Mouse (Mus musculus): Measurements from ENCODE around the gene Hoxc4.

The Hoxc4 gene

GRCm38 (mm10) chr15:103038701-103039480 lies 20.2 kb downstream of the Hoxc4 start:
- DNase-seq (ENCODE audit: low read depth), result no peak

DNA sequence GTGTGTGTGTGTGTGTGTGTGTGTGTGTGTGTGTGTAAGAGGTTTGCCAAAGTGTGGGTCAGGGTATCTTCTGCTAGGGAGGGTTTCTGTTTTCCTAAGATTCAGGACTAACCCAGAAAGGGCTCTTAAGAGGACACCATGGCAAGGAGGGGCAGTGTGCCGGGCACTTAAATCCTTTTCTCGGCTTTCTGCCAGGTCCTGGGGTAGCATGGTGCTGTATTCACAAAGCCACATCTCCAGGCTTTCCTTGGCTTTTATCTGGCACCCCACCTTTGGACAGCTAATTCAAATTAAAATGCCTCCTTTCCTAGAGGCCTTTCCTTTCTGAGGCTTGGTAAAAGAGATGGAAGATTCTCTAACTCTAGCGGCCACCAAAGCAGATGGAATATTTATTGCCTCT lies 20.9 kb downstream of the Hoxc4 start:
- DNase-seq (ENCODE audit: low read depth), result no peak

DNA sequence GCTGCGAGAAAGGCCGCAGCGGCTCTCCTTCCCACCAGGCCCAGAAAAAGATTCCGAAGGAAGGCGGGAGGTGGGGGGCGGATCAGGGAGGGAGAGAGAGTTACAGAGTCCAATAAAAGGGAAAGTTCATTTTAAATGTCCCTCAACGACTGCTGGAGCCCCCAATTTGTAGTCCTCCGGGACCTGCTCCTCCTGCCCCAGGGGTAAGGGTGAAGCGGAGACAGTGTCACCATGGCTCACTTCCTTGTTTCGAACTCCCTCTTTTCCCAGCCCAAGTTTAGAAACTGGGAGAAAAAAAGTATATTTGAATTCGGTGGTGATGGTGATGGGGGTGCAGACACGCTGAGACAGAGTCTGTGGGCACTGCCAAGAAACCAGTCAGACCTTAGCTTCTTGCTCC lies 21.9 kb downstream of the Hoxc4 start:
- no peak for DNase-seq (ENCODE audit: low read depth)

GRCm38 (mm10) chr15:103041613-103042012 lies 22.9 kb downstream of the Hoxc4 start:
- peak; percentile 10 for DNase-seq (ENCODE audit: low read depth)

DNA sequence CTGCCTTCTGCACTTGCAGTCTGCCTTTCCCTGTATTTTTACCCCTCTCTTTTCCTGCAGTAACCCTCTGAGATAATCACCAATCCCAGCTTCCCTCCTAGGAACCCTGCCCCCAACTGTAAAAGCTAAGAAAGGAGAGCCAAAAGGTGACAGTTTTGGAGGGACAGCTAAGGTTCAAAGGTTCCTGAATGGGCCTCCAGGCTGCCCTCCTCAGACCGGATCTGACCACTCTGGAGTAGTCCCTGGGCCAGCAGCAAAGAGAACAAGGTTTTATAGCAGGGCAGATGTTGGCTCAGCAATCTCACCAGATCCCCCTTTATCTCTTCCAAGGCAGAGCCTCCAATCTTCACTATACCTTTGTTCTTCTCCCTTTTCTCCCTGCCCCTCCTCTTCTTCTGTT lies 23.5 kb downstream of the Hoxc4 start:
- no peak for DNase-seq (ENCODE audit: low read depth)

- DNase-seq (ENCODE audit: low read depth), result no peak
These were observed 32.9 kb downstream of the Hoxc4 start for GRCm38 (mm10) chr15:103051670-103052069.

DNA sequence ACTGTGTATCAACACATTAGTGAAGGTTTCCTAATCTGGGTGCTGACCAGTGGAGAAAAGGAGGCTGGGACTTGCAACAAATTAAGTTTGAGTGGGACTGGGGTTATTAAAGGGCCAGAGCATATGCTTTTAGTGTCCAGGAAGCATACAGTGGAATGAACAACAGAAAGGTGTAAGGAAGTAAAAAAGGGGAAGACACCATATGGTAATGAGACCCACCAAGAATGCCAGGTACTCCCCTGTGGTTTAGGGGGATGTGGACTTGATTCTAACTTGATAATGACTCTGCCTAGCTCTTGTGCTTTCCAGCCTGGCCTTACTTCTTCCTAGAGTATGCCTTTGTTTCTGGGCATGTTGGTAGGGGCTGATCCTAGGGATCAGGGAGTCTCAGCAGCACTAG lies 34.5 kb downstream of the Hoxc4 start:
- no peak for DNase-seq (ENCODE audit: low read depth)

- DNase-seq (ENCODE audit: low read depth), result no peak
These were observed 37.7 kb downstream of the Hoxc4 start for GRCm38 (mm10) chr15:103056396-103056795.

DNA sequence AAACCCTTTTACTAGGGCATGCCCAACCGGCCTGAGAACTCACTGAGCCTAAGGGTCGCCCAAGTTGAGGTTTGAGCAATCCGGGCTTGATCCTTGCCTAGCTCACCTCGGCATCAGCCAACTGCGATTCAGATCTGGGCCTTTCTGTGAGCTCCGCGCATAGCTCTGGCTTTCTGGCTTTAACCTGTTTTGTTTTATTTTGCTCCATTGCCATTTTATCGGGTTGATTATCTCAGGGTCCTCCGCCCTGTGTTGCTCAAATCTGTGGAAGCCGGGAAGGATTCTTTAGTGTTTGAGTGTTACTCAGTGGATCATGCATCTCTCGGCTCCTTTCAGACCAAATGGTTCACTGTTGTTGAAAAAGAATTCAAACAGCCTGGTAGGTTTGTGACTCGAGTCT lies 40.0 kb downstream of the Hoxc4 start:
- no peak for DNase-seq (ENCODE audit: low read depth)

GRCm38 (mm10) chr15:103059393-103059992 lies 40.8 kb downstream of the Hoxc4 start:
- no peak for DNase-seq (ENCODE audit: low read depth)

DNA sequence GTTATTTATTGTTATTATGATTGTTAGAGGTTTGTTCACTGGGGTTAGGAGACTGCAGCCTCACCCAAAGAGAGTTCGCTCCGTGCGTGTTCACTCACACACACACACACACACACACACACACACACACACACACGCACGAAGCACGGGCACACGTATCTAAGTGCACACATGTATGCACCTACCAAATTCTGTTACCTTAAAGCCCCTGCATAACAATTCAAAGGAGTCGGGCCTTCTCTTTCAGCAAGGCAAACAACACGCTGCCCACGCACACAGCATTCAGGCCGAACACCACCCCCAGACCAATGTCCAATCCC lies 41.2 kb downstream of the Hoxc4 start:
- DNase-seq (ENCODE audit: low read depth), result no peak

GRCm38 (mm10) chr15:103060341-103061130 lies 41.8 kb downstream of the Hoxc4 start:
- DNase-seq (ENCODE audit: low read depth), result no peak

- no peak for DNase-seq (ENCODE audit: low read depth)
These were observed 42.5 kb downstream of the Hoxc4 start for GRCm38 (mm10) chr15:103061131-103061825.

GRCm38 (mm10) chr15:103061988-103062387 lies 43.3 kb downstream of the Hoxc4 start:
- DNase-seq (ENCODE audit: low read depth), result no peak

- DNase-seq (ENCODE audit: low read depth), result no peak
These were observed 46.9 kb downstream of the Hoxc4 start for GRCm38 (mm10) chr15:103065642-103066041.

DNA sequence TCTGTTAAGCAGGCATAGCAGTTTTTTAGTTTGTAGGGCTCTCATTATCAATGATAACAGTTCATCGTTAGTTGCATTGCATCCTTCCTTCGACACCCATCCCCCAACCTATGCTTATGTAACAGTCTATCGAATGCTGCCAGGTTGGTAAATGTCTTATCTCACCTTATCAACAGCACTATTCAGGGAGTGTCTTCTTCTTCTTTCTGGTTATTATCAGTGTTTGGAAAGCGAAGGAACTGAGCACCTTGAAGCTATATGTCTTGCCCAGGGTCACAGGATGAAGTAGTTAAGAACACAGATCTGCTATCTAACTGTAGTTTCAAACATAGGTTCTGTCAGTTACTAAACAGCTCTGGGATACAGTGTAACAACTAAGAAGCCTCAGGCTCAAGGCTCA lies 49.0 kb downstream of the Hoxc4 start:
- DNase-seq (ENCODE audit: low read depth), result no peak

DNA sequence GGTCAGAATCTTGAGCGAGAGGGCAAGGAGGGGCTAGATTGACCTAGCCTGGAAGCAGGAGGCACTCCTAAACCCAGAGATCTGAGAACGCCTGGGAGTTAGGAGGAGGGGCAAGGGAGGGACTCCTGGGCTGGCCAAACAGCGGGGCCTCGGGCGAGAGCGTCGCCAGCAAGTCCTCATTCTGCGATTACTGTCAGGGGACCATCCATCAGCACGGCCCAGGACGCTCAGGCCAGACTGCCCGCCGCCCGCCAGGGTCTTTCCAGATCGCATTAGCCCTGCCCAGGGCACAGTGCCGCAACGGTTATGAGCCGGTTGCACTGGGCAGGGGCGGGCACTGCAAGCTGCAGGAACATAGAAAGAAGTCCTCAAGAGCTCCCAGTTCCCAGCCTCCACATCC lies 50.4 kb downstream of the Hoxc4 start:
- DNase-seq (ENCODE audit: low read depth), result no peak

- no peak for DNase-seq (ENCODE audit: low read depth)
These were observed 52.5 kb downstream of the Hoxc4 start for GRCm38 (mm10) chr15:103071266-103071665.

DNA sequence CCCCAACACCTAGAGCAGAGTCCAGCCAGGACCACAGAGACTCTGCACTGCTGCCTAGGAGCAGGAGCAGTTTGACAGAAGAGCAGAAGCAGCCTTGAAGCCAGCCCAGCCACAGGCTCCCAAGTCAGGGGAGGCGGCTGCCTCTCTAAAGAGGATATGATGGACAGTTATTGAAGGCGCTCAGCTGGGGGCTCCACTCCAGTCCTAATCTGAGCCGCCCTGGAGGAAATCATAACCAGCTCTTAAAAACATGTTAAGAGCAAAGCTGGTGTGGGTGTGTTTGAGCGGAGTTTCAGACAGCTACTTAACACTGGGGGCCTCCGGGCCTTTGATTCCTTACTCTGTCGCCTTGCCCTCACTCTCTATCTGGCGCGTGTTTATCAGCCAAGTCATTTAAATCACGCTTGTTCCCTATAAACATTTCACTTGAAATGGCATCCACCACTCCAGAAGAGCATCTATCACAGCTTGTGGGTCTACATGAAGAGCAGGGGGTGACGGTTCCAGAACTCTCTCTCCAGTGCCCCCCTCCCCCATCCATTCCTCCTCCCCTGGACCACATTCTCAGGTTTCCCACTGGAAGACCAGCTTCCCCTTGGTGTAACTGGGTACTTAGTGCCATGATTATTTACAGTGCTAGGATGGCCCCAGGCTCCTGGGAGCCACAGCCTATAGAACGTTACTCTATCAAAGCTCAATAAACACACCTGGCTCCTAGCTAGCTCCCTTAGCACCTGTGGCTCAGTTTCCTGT lies 56.1 kb downstream of the Hoxc4 start:
- DNase-seq (ENCODE audit: low read depth), result no peak

DNA sequence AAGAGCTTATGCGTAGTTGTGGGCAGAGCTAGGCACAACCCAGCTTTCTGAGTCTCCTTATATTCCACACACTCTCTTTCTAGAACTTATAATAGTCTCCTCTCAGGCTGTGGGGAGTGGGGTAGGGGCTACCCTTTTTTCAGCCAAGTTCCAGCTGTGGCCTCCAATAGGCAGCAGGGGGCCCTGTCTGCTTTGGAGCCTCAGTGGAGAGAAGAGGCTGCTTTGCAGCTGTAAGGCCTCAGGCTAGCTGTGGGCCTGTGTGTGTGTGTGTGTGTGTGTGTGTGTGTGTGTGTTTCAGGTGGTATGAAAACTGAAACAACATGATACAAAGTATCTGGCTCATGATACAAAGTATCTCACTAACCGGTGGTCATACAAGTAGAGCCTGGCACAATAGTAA lies 58.9 kb downstream of the Hoxc4 start:
- peak; percentile 29 for DNase-seq (ENCODE audit: low read depth)

DNA sequence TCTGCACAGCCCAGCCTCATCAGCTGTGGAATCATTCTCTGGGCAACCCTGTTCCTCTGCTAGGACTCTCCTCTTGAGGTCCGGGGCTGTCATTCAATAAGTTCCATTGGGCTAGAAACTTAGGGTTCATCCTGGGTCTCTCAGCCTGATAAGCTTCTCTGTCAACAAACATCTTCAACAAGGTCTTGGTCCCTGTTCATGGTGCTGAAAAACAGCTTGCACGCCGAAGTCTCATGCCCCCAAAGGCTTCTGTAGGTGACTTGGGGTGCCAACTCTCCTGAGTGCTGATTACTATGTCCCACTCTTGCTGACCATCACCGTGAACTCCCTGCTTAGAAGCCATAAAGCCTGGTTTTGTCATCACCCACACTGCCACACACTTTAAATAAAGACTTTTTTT lies 63.9 kb downstream of the Hoxc4 start:
- no peak for DNase-seq (ENCODE audit: low read depth)

- DNase-seq (ENCODE audit: low read depth), result no peak
These were observed 64.9 kb downstream of the Hoxc4 start for GRCm38 (mm10) chr15:103083598-103083997.
